In genomic region chr16:96087436-96087835, GRCm38 (mm10) we compare ENCODE assay signal across 17 mouse cellular contexts. TPM values are rescaled to one million over a fixed set of nuclear protein-coding genes. Genes with fewer than 3 reads are reported as not detected.
A peak's percentile ranks its signal among the peaks of the same experiment; 100 is the strongest.
DNase-seq lines count a peak whose midpoint lies in the region; ATAC-seq and TF ChIP-seq lines count a peak whose summit lies in the region.
"Had no signal": no experiment of that assay in that cellular context is flagged by ENCODE, and none has a peak within 500 bp of the region (broad histone marks: within the 10 kb centered on the region; RNA-seq: fewer than 3 reads in every experiment).

No protein-coding gene starts in this region.

- no peaks in the 10 kb centered on the region for H3K79me3 ChIP-seq in C2C12 (ENCODE audit: low read depth)

- H3K79me2 ChIP-seq in C2C12 (ENCODE audit: control insufficient read depth, insufficient read depth) (no peaks in the 10 kb centered on the region), MEL (ENCODE audit: control insufficient read depth, insufficient read depth, low read length, poor library complexity) (no peaks in the 10 kb centered on the region)

- TF ChIP-seq RAD21 in MEL (IDR thresholded peaks at IDR 0.05; ENCODE audit: low read depth, low read length) = peak; percentile 7; the same call in 1 of the 2 replicates

- H3K4me2 ChIP-seq in intestine, postnatal 0 days (replicated peaks; ENCODE audit: low read depth) = no peak overlapping the region
- H3K4me2 ChIP-seq in intestine, embryonic 16.5 days (ENCODE audit: low read depth, low read length) = no peak overlapping the region
- no peak overlapping the region for H3K4me2 ChIP-seq in lung, postnatal 0 days (replicated peaks; ENCODE audit: low read depth, low read length)
- H3K4me2 ChIP-seq: embryonic facial prominence, embryonic 13.5 days; forebrain, embryonic 12.5 days; hindbrain, embryonic 12.5 days had no signal

- no peak overlapping the region for H3K9ac ChIP-seq in intestine, postnatal 0 days (ENCODE audit: low read depth, low read length)
- H3K9ac ChIP-seq in intestine, embryonic 16.5 days (ENCODE audit: low read depth, low read length) = no peak overlapping the region
- H3K9ac ChIP-seq in lung, postnatal 0 days (replicated peaks; ENCODE audit: low read depth) = no peak overlapping the region
- H3K9ac ChIP-seq in MEL (ENCODE audit: control insufficient read depth, low read depth, low read length, poor library complexity, severe bottlenecking) = no peak overlapping the region
- H3K9ac ChIP-seq: embryonic facial prominence, embryonic 13.5 days; forebrain, embryonic 12.5 days; hindbrain, embryonic 12.5 days had no signal

- H3K4me1 ChIP-seq in intestine, postnatal 0 days (replicated peaks; ENCODE audit: control insufficient read depth, insufficient read depth, low read length) = no peaks in the 10 kb centered on the region
- peaks cover 8% of the 10 kb centered on the region for H3K4me1 ChIP-seq in intestine, embryonic 16.5 days (ENCODE audit: control insufficient read depth, insufficient read depth, low read length)
- H3K4me1 ChIP-seq in lung, postnatal 0 days (ENCODE audit: insufficient read depth, low read depth, low read length) = peaks cover 4% of the 10 kb centered on the region; the same call in 1 of the 2 replicates
- peaks cover 2% of the 10 kb centered on the region; the same call in 1 of the 2 replicates for H3K4me1 ChIP-seq in lung, adult 2 months (ENCODE audit: control insufficient read depth, insufficient read depth, low read length)
- peaks cover 3 to 20% of the 10 kb centered on the region in 2 experiments; a peak in 3 of 4 replicates for H3K4me1 ChIP-seq in MEL (ENCODE audit: control insufficient read depth in 1 of 2, insufficient read depth in 2 of 2, low read length in 2 of 2)
- H3K4me1 ChIP-seq: hindbrain, embryonic 12.5 days had no signal

- DNase-seq in lung, postnatal 0 days (ENCODE audit: low spot score) = no peak
- DNase-seq in lung, adult 2 months = no peak
- peak; percentile 22 for DNase-seq in MEL (ENCODE audit: low read depth, low spot score)
- DNase-seq in adrenal gland, postnatal 4 days (ENCODE audit: low spot score in 2 of 2) = no peak
- DNase-seq: cerebellum, adult 18-20 months; cerebellum, adult 9-11 months; cerebellum, postnatal 36 days; heart, postnatal 10 days; heart, postnatal 4 days had no signal

- ATAC-seq in intestine, postnatal 0 days = no peak
- ATAC-seq in intestine, embryonic 16.5 days = no peak
- ATAC-seq in lung, postnatal 0 days = no peak
- ATAC-seq in megakaryocyte, adult 5-6 weeks (ENCODE audit: poor library complexity, severe bottlenecking) = no peak
- ATAC-seq: forebrain, embryonic 16.5 days had no signal

- no peak overlapping the region for H3K4me3 ChIP-seq in intestine, postnatal 0 days (ENCODE audit: low read depth, low read length)
- no peak overlapping the region for H3K4me3 ChIP-seq in intestine, embryonic 16.5 days (ENCODE audit: low read length)
- H3K4me3 ChIP-seq in lung, postnatal 0 days (ENCODE audit: low read depth, low read length) = no peak overlapping the region
- H3K4me3 ChIP-seq in lung, adult 2 months (replicated peaks; ENCODE audit: extremely low read depth, low read depth, low read length) = no peak overlapping the region
- no peak overlapping the region for H3K4me3 ChIP-seq in C2C12 (ENCODE audit: insufficient read depth, poor library complexity, severe bottlenecking)
- no peak overlapping the region for H3K4me3 ChIP-seq in MEL (ENCODE audit: control insufficient read depth in 1 of 2, insufficient read depth in 1 of 2, low read depth in 2 of 2, low read length in 2 of 2)
- H3K4me3 ChIP-seq: embryonic facial prominence, embryonic 13.5 days; forebrain, embryonic 12.5 days; hindbrain, embryonic 12.5 days had no signal

- TF ChIP-seq EP300 in lung, postnatal 0 days (IDR thresholded peaks at IDR 0.05) = no peak
- TF ChIP-seq EP300 in MEL (IDR thresholded peaks at IDR 0.05; ENCODE audit: low read depth in 1 of 2, low read length in 2 of 2) = no peak

- H3K36me3 ChIP-seq in intestine, postnatal 0 days (ENCODE audit: control insufficient read depth, insufficient read depth) = no peaks in the 10 kb centered on the region
- no peaks in the 10 kb centered on the region for H3K36me3 ChIP-seq in intestine, embryonic 16.5 days (ENCODE audit: control insufficient read depth, insufficient read depth, low read length)
- no peaks in the 10 kb centered on the region for H3K36me3 ChIP-seq in lung, postnatal 0 days (ENCODE audit: insufficient read depth, low read length)
- H3K36me3 ChIP-seq in C2C12 (ENCODE audit: control insufficient read depth, insufficient read depth) (no peaks in the 10 kb centered on the region), MEL (ENCODE audit: control insufficient read depth in 1 of 2, insufficient read depth in 2 of 2, low read length in 2 of 2) (peaks cover 0 to 7% of the 10 kb centered on the region in 2 experiments; a peak in 2 of 4 replicates)
- H3K36me3 ChIP-seq: embryonic facial prominence, embryonic 13.5 days; forebrain, embryonic 12.5 days; hindbrain, embryonic 12.5 days had no signal

- peak; percentile 18 for TF ChIP-seq CTCF in intestine, postnatal 0 days (IDR thresholded peaks at IDR 0.05; ENCODE audit: low read depth)
- TF ChIP-seq CTCF in lung, postnatal 0 days (IDR thresholded peaks at IDR 0.05) = 0 out of 2 replicates have a peak, but pooled peaks have one; percentile 15
- TF ChIP-seq CTCF in lung, adult 2 months (IDR thresholded peaks at IDR 0.05; ENCODE audit: insufficient read depth, low read length) = no peak
- TF ChIP-seq CTCF in C2C12 (IDR thresholded peaks at IDR 0.05; ENCODE audit: control insufficient read depth, insufficient read depth, insufficient read length) = no peak
- TF ChIP-seq CTCF in MEL (IDR thresholded peaks at IDR 0.05 in 2 of 3, conservative IDR thresholded peaks at IDR 0.05 in 1 of 3; ENCODE audit: control insufficient read depth in 1 of 3, insufficient read depth in 1 of 3, low read depth in 2 of 3, low read length in 3 of 3, poor library complexity in 1 of 3, severe bottlenecking in 1 of 3) = peak in 2 of 3 experiments; percentile 18 to 25; a peak in 3 of 6 replicates

- H3K9me3 ChIP-seq in intestine, postnatal 0 days (ENCODE audit: control insufficient read depth) = no peaks in the 10 kb centered on the region
- no peaks in the 10 kb centered on the region for H3K9me3 ChIP-seq in intestine, embryonic 16.5 days (ENCODE audit: control insufficient read depth, low read length)
- H3K9me3 ChIP-seq in lung, postnatal 0 days (ENCODE audit: low read length) = no peaks in the 10 kb centered on the region
- H3K9me3 ChIP-seq in MEL (replicated peaks; ENCODE audit: insufficient read depth, low read length) = no peaks in the 10 kb centered on the region
- H3K9me3 ChIP-seq: embryonic facial prominence, embryonic 13.5 days; forebrain, embryonic 12.5 days; hindbrain, embryonic 12.5 days had no signal

- WGBS in intestine, postnatal 0 days = 74% methylated on average over 4 of the region's 4 CpGs
- WGBS in intestine, embryonic 16.5 days = 73% methylated on average over 4 of the region's 4 CpGs
- 71% methylated on average over 4 of the region's 4 CpGs for WGBS in lung, postnatal 0 days
- WGBS in lung, adult 2 months = 72% methylated on average over 4 of the region's 4 CpGs

- no peak for TF ChIP-seq POLR2A in lung, adult 2 months (IDR thresholded peaks at IDR 0.05; ENCODE audit: borderline replicate concordance, extremely low read depth, low read depth, low read length)
- no peak for TF ChIP-seq POLR2A in MEL (IDR thresholded peaks at IDR 0.05; ENCODE audit: control insufficient read depth in 1 of 2, insufficient read depth in 1 of 2, low read depth in 1 of 2, low read length in 2 of 2, poor library complexity in 1 of 2)

- peaks cover 3% of the 10 kb centered on the region; the same call in 1 of the 2 replicates for H3K27me3 ChIP-seq in intestine, postnatal 0 days (replicated peaks; ENCODE audit: control insufficient read depth, insufficient read depth, low read length)
- no peaks in the 10 kb centered on the region for H3K27me3 ChIP-seq in intestine, embryonic 16.5 days (replicated peaks; ENCODE audit: control insufficient read depth, insufficient read depth, low read length)
- no peaks in the 10 kb centered on the region for H3K27me3 ChIP-seq in lung, postnatal 0 days (replicated peaks; ENCODE audit: insufficient read depth, low read length)
- H3K27me3 ChIP-seq in C2C12 (ENCODE audit: control insufficient read depth, insufficient read depth, insufficient read length) = no peaks in the 10 kb centered on the region
- H3K27me3 ChIP-seq in MEL (ENCODE audit: control insufficient read depth in 1 of 2, insufficient read depth in 2 of 2, low read length in 2 of 2) = peaks cover 0 to 2% of the 10 kb centered on the region in 2 experiments; a peak in 1 of 4 replicates
- H3K27me3 ChIP-seq: embryonic facial prominence, embryonic 13.5 days; forebrain, embryonic 12.5 days; hindbrain, embryonic 12.5 days had no signal

- H3ac ChIP-seq in C2C12 (ENCODE audit: control insufficient read depth, insufficient read length, low read depth) = no peak overlapping the region

- H3K27ac ChIP-seq in intestine, postnatal 0 days (ENCODE audit: low read depth, low read length) = no peak overlapping the region
- no peak overlapping the region for H3K27ac ChIP-seq in intestine, embryonic 16.5 days (ENCODE audit: low read length)
- H3K27ac ChIP-seq in lung, postnatal 0 days (ENCODE audit: low read length) = no peak overlapping the region
- no peak overlapping the region for H3K27ac ChIP-seq in MEL (ENCODE audit: control insufficient read depth, low read depth, low read length)
- H3K27ac ChIP-seq: embryonic facial prominence, embryonic 13.5 days; forebrain, embryonic 12.5 days; hindbrain, embryonic 12.5 days had no signal

RNA-seq across cellular contexts. Expression of gene Brwd1, which starts 5.1 kb away (rescaled TPM):
- polyA plus RNA-seq in intestine, postnatal 0 days (2015; fragmentation: Nextera tagmentation; extraction: Ambion mirVana) = 19.9 and 23.3 TPM in 2 replicates
- 47.0 and 51.6 TPM in 2 replicates for polyA plus RNA-seq in intestine, embryonic 16.5 days (2015; fragmentation: Nextera tagmentation; extraction: Ambion mirVana)
- 38.2 and 42.5 TPM in 2 replicates for polyA plus RNA-seq in lung, postnatal 0 days (2015; fragmentation: Nextera tagmentation; extraction: Ambion mirVana)
- polyA plus RNA-seq in lung, adult 2 months (2012; rRNA removed) = 24.5 and 27.4 TPM in 2 replicates
- polyA plus RNA-seq in C2C12 (2012; fragmentation: generic; extraction: Trizol) (11.1 TPM), MEL (2012; ENCODE audit: insufficient read depth in 1 of 2, insufficient read length in 2 of 2, low read depth in 1 of 2, low replicate concordance in 2 of 2, missing spikeins in 1 of 2) (10 to 100 TPM; 27.1 to 77.1 TPM)
- 33.7 and 41.0 TPM in 2 replicates for total RNA-seq in MEL (2012; rRNA removed)
- 100 to 1,000 TPM in 1 of 2 experiments, 10 to 100 TPM in 1; 83.2 to 103 TPM for total RNA-seq in adrenal gland, postnatal 4 days (2021)
- 17.0 and 28.7 TPM in 2 replicates for total RNA-seq in megakaryocyte, adult 5-6 weeks (2015)
- total RNA-seq in megakaryocyte, adult 5-6 weeks (2017) = 32.3 and 34.6 TPM in 2 replicates

RNA-seq across cellular contexts. Expression of gene Hmgn1, which starts 40.1 kb away (rescaled TPM):
- 200 and 202 TPM in 2 replicates for polyA plus RNA-seq in intestine, postnatal 0 days (2015; fragmentation: Nextera tagmentation; extraction: Ambion mirVana)
- 404 and 487 TPM in 2 replicates for polyA plus RNA-seq in intestine, embryonic 16.5 days (2015; fragmentation: Nextera tagmentation; extraction: Ambion mirVana)
- polyA plus RNA-seq in lung, postnatal 0 days (2015; fragmentation: Nextera tagmentation; extraction: Ambion mirVana) = 279 and 307 TPM in 2 replicates
- polyA plus RNA-seq in lung, adult 2 months (2012; rRNA removed) = 27.4 and 38.0 TPM in 2 replicates
- polyA plus RNA-seq in C2C12 (2012; fragmentation: generic; extraction: Trizol) = 325 TPM
- total RNA-seq in MEL (2012; rRNA removed) = 185 and 186 TPM in 2 replicates
- 100 to 1,000 TPM; 246 to 778 TPM for polyA plus RNA-seq in MEL (2012; ENCODE audit: insufficient read depth in 1 of 2, insufficient read length in 2 of 2, low read depth in 1 of 2, low replicate concordance in 2 of 2, missing spikeins in 1 of 2)
- total RNA-seq in adrenal gland, postnatal 4 days (2021) = 100 to 1,000 TPM; 270 to 285 TPM
- total RNA-seq in megakaryocyte, adult 5-6 weeks (2015) = 41.8 and 53.3 TPM in 2 replicates
- 71.5 and 75.2 TPM in 2 replicates for total RNA-seq in megakaryocyte, adult 5-6 weeks (2017)

RNA-seq across cellular contexts. Expression of gene Wrb, which starts 57.8 kb away (rescaled TPM):
- polyA plus RNA-seq in intestine, postnatal 0 days (2015; fragmentation: Nextera tagmentation; extraction: Ambion mirVana) = 18.3 and 18.5 TPM in 2 replicates
- polyA plus RNA-seq in intestine, embryonic 16.5 days (2015; fragmentation: Nextera tagmentation; extraction: Ambion mirVana) = 46.9 and 53.2 TPM in 2 replicates
- polyA plus RNA-seq in lung, postnatal 0 days (2015; fragmentation: Nextera tagmentation; extraction: Ambion mirVana) = 25.3 and 28.6 TPM in 2 replicates
- polyA plus RNA-seq in lung, adult 2 months (2012; rRNA removed) = 81.5 and 84.8 TPM in 2 replicates
- polyA plus RNA-seq in C2C12 (2012; fragmentation: generic; extraction: Trizol) = 58.0 TPM
- 36.7 and 50.2 TPM in 2 replicates for total RNA-seq in MEL (2012; rRNA removed)
- polyA plus RNA-seq in MEL (2012; ENCODE audit: insufficient read depth in 1 of 2, insufficient read length in 2 of 2, low read depth in 1 of 2, low replicate concordance in 2 of 2, missing spikeins in 1 of 2) = 10 to 100 TPM in 1 of 2 experiments, not detected in 1; 41.6 TPM
- 10 to 100 TPM; 31.5 to 31.9 TPM for total RNA-seq in adrenal gland, postnatal 4 days (2021)
- 4.4 and 5.5 TPM in 2 replicates for total RNA-seq in megakaryocyte, adult 5-6 weeks (2015)
- total RNA-seq in megakaryocyte, adult 5-6 weeks (2017) = 6.0 and 7.1 TPM in 2 replicates

Comparison
In these comparisons a context has a peak if more than half of its experiments do, and no peak if none do; other contexts are left out.
1. CTCF ChIP-seq: peak in intestine, postnatal 0 days (single experiment), lung, postnatal 0 days (single experiment) and MEL (2 of 3); none in lung, adult 2 months (single experiment) and C2C12 (single experiment).